Mouse (Mus musculus) embryonic fibroblast, embryonic 13.5 days (primary cell): ENCODE measurements around the gene Ufd1.

Source experiments
- CTCF ChIP-seq: IDR thresholded peaks from 2 replicates; pipeline ENCODE4 v1.5.1; 2011; ENCODE audit warnings: mild to moderate bottlenecking, control low read depth, low read length, moderate library complexity, borderline replicate concordance; ENCODE audit not compliant: insufficient read depth
- POLR2A ChIP-seq: IDR thresholded peaks from 2 replicates; pipeline ENCODE4 v1.6.1; 2011; ENCODE audit warnings: low read depth, mild to moderate bottlenecking, control low read depth, low read length, moderate library complexity

DNA sequence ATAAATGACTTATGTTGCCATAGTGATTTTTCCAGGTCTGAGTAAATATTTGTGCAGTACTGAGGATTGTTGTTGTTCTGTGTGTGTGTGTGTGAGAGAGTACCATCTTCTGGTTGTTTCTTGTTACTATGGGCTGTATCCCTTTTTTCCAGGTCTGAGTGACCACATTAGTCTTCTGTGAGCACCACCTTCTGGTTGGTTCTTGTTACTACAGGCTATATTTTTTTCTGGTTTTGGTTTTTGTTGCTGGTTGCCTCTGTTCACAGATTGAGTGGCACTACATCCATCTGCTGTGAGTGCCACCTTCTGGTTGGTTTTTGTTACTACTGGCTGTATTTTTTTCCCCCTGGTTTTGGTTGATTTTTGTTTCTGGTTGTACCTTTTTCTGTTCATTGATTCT is 47.0 kb downstream of the Ufd1 start:
- no peak for TF ChIP-seq POLR2A
- no peak for TF ChIP-seq CTCF
